Mouse (Mus musculus): ENCODE data around the gene Erbb4.
A peak's percentile ranks its signal among the peaks of the same experiment; 100 is the strongest.

The Erbb4 gene

GRCm38 (mm10) chr1:69107485-69108158 lies at the start of gene Erbb4:
Gene Erbb4, minus strand, starts transcription at chr1:69108059.
- DNase-seq, result peak; percentile 4 to 26

GRCm38 (mm10) chr1:69157346-69157745 lies 49.5 kb upstream of the Erbb4 start:
- DNase-seq, result no peak

- no peak for DNase-seq
These were observed 33.5 kb upstream of the Erbb4 start for GRCm38 (mm10) chr1:69141341-69141740.

- DNase-seq, result no peak
These were observed 31.6 kb upstream of the Erbb4 start for GRCm38 (mm10) chr1:69139519-69139868.

GRCm38 (mm10) chr1:69138856-69139518 lies 31.1 kb upstream of the Erbb4 start:
- peak in 1 of 2 experiments; percentile 39 for DNase-seq

GRCm38 (mm10) chr1:69124147-69124848 lies 16.4 kb upstream of the Erbb4 start:
- no peak for DNase-seq

- DNase-seq, result no peak
These were observed 10.5 kb upstream of the Erbb4 start for GRCm38 (mm10) chr1:69118249-69118938.

GRCm38 (mm10) chr1:69108159-69108925 lies 483 bp upstream of the Erbb4 start:
- DNase-seq, result peak; percentile 23 to 33

- peak; percentile 15 to 33 for DNase-seq
These were observed 860 bp downstream of the Erbb4 start for GRCm38 (mm10) chr1:69106937-69107461.

- peak; percentile 11 to 43 for DNase-seq
These were observed 1.5 kb downstream of the Erbb4 start for GRCm38 (mm10) chr1:69106322-69106761.

GRCm38 (mm10) chr1:69105493-69106321 lies 2.2 kb downstream of the Erbb4 start:
- DNase-seq, result peak; percentile 7 to 23

GRCm38 (mm10) chr1:69105096-69105492 lies 2.8 kb downstream of the Erbb4 start:
- peak in 1 of 2 experiments; percentile 17 for DNase-seq

GRCm38 (mm10) chr1:69103211-69103706 lies 4.6 kb downstream of the Erbb4 start:
- DNase-seq, result no peak

- DNase-seq, result no peak
These were observed 6.2 kb downstream of the Erbb4 start for GRCm38 (mm10) chr1:69101670-69102069.

- no peak for DNase-seq
These were observed 14.8 kb downstream of the Erbb4 start for GRCm38 (mm10) chr1:69093052-69093451.

GRCm38 (mm10) chr1:69089331-69089730 lies 18.5 kb downstream of the Erbb4 start:
- no peak for DNase-seq

GRCm38 (mm10) chr1:69085753-69086152 lies 22.1 kb downstream of the Erbb4 start:
- DNase-seq, result no peak

GRCm38 (mm10) chr1:69048918-69049317 lies 58.9 kb downstream of the Erbb4 start:
- DNase-seq, result no peak

GRCm38 (mm10) chr1:69046228-69046978 lies 61.5 kb downstream of the Erbb4 start:
- no peak for DNase-seq

- DNase-seq, result no peak
These were observed 80.0 kb downstream of the Erbb4 start for GRCm38 (mm10) chr1:69027816-69028215.
